Mouse (Mus musculus) ES-E14 (cell line): Measurements from ENCODE around the gene Lcp1.

Source experiments
- MAFK ChIP-seq: IDR thresholded peaks from 2 replicates; pipeline ENCODE4 v1.6.1; 2014; ENCODE audit warnings: mild to moderate bottlenecking, low read depth, low read length, inconsistent platforms; ENCODE audit not compliant: insufficient read depth
- ZC3H11A ChIP-seq: IDR thresholded peaks from 2 replicates; pipeline ENCODE4 v1.6.1; 2012; ENCODE audit warnings: low read depth, mild to moderate bottlenecking, inconsistent platforms, low read length, borderline replicate concordance
- ZNF384 ChIP-seq: IDR thresholded peaks from 2 replicates; pipeline ENCODE4 v1.6.1; 2012; ENCODE audit warnings: low read depth, low read length, inconsistent platforms

GRCm38 (mm10) chr14:75177400-75177799 lies 46.5 kb downstream of the Lcp1 start:
- TF ChIP-seq MAFK (no peak), ZC3H11A (no peak), ZNF384 (no peak)
